Mouse (Mus musculus) adrenal gland, postnatal 36 days (tissue): ENCODE measurements around the gene Mex3d. TPM values are rescaled to one million over a fixed set of nuclear protein-coding genes. Genes with fewer than 3 reads are reported as not detected.

Experiments used
- DNase-seq, 2 experiments: peaks; one replicate each; pipeline ENCODE4 v3.0.0; 2021; ENCODE audit warnings: mixed read lengths in 1 of 2
- total RNA-seq, 2 experiments: library from RNA; stranded (reverse); gene quantifications; 2 replicates each; pipeline ENCODE4 v1.2.3; 2021

Mex3d gene
- total RNA-seq, 2 experiments from 2014 or later = 22.4 to 29.9 TPM

- peak in 1 of 2 experiments; percentile 60 for DNase-seq
Observed at GRCm38 (mm10) chr10:80412656-80413541, 25.4 kb upstream of the Mex3d start.

GRCm38 (mm10) chr10:80407924-80408323 is 20.5 kb upstream of the Mex3d start:
- DNase-seq = no peak

GRCm38 (mm10) chr10:80406684-80407501 is 19.4 kb upstream of the Mex3d start, which contains the start of gene Uqcr11:
Gene Uqcr11, minus strand, starts transcription at chr10:80406830.
- DNase-seq = peak; percentile 92 to 95

GRCm38 (mm10) chr10:80405481-80406173 is 18.2 kb upstream of the Mex3d start:
- DNase-seq = no peak

GRCm38 (mm10) chr10:80403044-80403692 is 15.7 kb upstream of the Mex3d start:
- peak; percentile 87 to 90 for DNase-seq

- no peak for DNase-seq
Observed at GRCm38 (mm10) chr10:80400704-80401161, 13.3 kb upstream of the Mex3d start.

GRCm38 (mm10) chr10:80399973-80400703 is 12.7 kb upstream of the Mex3d start:
- DNase-seq = no peak

- peak; percentile 100 for DNase-seq
Observed at GRCm38 (mm10) chr10:80399191-80399972, 11.9 kb upstream of the Mex3d start, which contains the start of gene Mbd3. Gene Mbd3, minus strand, starts transcription at chr10:80399550.

GRCm38 (mm10) chr10:80398719-80399190 is 11.3 kb upstream of the Mex3d start:
- DNase-seq = peak; percentile 98 to 99

GRCm38 (mm10) chr10:80398174-80398535 is 10.7 kb upstream of the Mex3d start:
- DNase-seq = no peak

- no peak for DNase-seq
Observed at GRCm38 (mm10) chr10:80397524-80398173, 10.2 kb upstream of the Mex3d start.

- no peak for DNase-seq
Observed at GRCm38 (mm10) chr10:80396822-80397523, 9.5 kb upstream of the Mex3d start.

- DNase-seq = no peak
Observed at GRCm38 (mm10) chr10:80395025-80395627, 7.7 kb upstream of the Mex3d start.

- DNase-seq = no peak
Observed at GRCm38 (mm10) chr10:80392687-80393086, 5.2 kb upstream of the Mex3d start.

- DNase-seq = no peak
Observed at GRCm38 (mm10) chr10:80390697-80391096, 3.2 kb upstream of the Mex3d start.

- no peak for DNase-seq
Observed at GRCm38 (mm10) chr10:80389185-80389708, 1.8 kb upstream of the Mex3d start.

- DNase-seq = no peak
Observed at GRCm38 (mm10) chr10:80388731-80389130, 1.3 kb upstream of the Mex3d start.
